Mouse (Mus musculus): ENCODE measurements around the gene Gm11549. TPM values are rescaled to one million over a fixed set of nuclear protein-coding genes. Genes with fewer than 3 reads are reported as not detected.

Gene Gm11549
- total RNA-seq, 1 experiment: not detected

DNA sequence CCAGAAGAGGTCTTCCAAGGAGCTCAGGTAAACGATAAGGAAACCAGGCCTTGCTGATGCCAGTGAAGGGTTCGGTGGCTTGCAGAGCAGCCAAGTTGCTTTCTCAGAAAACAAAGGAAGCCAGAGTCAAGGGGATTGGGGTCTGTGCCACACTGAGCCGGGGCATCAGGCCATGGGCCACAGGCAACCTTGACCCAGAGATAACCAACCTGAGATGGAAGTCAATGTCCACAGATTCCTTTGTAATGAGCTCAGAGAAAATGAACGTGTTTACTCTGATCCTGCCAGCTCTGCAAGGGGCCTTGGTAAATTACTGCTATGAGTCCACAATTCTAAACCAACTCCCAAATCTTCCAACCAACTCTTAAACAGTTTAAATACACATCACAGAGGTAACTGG lies 49.8 kb downstream of the Gm11549 start:
- H3K4me3 ChIP-seq (ENCODE audit: insufficient read depth in 1 of 2, low read depth in 1 of 2, low read length in 2 of 2, poor library complexity in 1 of 2, severe bottlenecking in 1 of 2): no peak overlapping the region
- H3K9ac ChIP-seq (ENCODE audit: insufficient read depth, low read depth, low read length, poor library complexity, severe bottlenecking): no peak overlapping the region
- no peaks in the 10 kb centered on the region for H3K36me3 ChIP-seq (ENCODE audit: control insufficient read depth, insufficient read depth, low read length, poor library complexity, severe bottlenecking)
- peaks cover 0 to 6% of the 10 kb centered on the region in 2 experiments; a peak in 2 of 4 replicates for H3K4me1 ChIP-seq (ENCODE audit: control insufficient read depth in 2 of 2, insufficient read depth in 2 of 2, low read length in 2 of 2, poor library complexity in 1 of 2)
- no peak for DNase-seq (ENCODE audit: low read depth, low spot score)
- TF ChIP-seq ZC3H11A (IDR thresholded peaks at IDR 0.05; ENCODE audit: borderline replicate concordance, low read depth, low read length): no peak
- no peak overlapping the region for H3K27ac ChIP-seq (ENCODE audit: insufficient read depth, low read depth, low read length, poor library complexity, severe bottlenecking)
- in situ Hi-C loops (cut with MboI; ENCODE audit: low sequenced_read_pairs in 2 of 2, unreplicated experiment in 2 of 2): no loop called here
- H3K9me3 ChIP-seq (ENCODE audit: control insufficient read depth, insufficient read depth, low read depth, low read length): no peaks in the 10 kb centered on the region

DNA sequence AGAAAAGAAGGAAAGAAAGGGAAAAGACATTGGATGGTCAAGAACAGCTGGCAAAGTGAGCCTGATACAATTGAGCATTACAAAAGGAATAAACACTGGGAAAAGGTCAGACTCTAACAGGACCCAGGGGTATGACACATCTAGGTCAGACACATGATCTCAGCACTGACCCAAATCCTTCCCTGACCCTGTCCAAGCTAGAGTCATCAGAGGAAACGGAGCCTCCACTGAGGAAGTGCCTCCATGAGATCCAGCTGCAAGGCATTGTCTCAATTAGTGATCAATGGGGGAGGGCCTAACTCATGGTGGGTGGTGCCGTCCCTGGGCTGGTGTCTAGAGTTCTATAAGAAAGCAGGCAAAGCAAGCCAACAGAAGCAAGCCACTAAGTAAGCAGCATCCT lies 52.7 kb downstream of the Gm11549 start:
- DNase-seq (ENCODE audit: low read depth, low spot score): no peak
- Histone ChIP-seq H3K4me1 (ENCODE audit: control insufficient read depth in 2 of 2, insufficient read depth in 2 of 2, low read length in 2 of 2, poor library complexity in 1 of 2) (peaks cover 2 to 4% of the 10 kb centered on the region in 2 experiments; a peak in 2 of 4 replicates), H3K4me3 (ENCODE audit: insufficient read depth in 1 of 2, low read depth in 1 of 2, low read length in 2 of 2, poor library complexity in 1 of 2, severe bottlenecking in 1 of 2) (no peak overlapping the region), H3K27ac (ENCODE audit: insufficient read depth, low read depth, low read length, poor library complexity, severe bottlenecking) (no peak overlapping the region), H3K36me3 (ENCODE audit: control insufficient read depth, insufficient read depth, low read length, poor library complexity, severe bottlenecking) (no peaks in the 10 kb centered on the region), H3K9ac (ENCODE audit: insufficient read depth, low read depth, low read length, poor library complexity, severe bottlenecking) (no peak overlapping the region), H3K9me3 (ENCODE audit: control insufficient read depth, insufficient read depth, low read depth, low read length) (no peaks in the 10 kb centered on the region)
- in situ Hi-C loops (cut with MboI; ENCODE audit: low sequenced_read_pairs in 2 of 2, unreplicated experiment in 2 of 2): no loop called here
- TF ChIP-seq CHD2 (IDR thresholded peaks at IDR 0.05; ENCODE audit: low read depth, low read length): no peak
- TF ChIP-seq HCFC1 (IDR thresholded peaks at IDR 0.05; ENCODE audit: borderline replicate concordance, insufficient read depth, low read length): no peak
- no peak for TF ChIP-seq ZC3H11A (IDR thresholded peaks at IDR 0.05; ENCODE audit: borderline replicate concordance, low read depth, low read length)
- TF ChIP-seq ZNF384 (IDR thresholded peaks at IDR 0.05; ENCODE audit: low read depth, low read length): no peak
- TF ChIP-seq MAFK (IDR thresholded peaks at IDR 0.05; ENCODE audit: insufficient read depth, low read depth, low read length): no peak

DNA sequence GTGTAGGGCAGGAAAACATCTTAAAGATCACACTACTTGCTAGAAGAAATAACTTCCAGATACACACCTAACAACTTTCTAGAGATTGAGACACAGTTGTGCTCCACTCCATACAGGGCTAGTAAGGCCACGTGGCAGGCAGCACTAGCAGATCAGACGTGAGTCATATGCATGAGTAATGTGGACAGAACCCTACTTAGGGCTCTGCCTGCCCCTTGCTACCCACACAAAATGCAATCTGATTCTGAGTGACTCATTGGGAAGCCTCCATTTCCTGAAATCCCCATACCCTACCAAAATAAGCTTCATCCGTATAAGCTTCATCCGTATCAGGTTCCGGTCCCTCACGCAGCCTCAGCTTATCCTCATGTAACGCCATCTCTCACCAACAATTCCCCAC lies 54.0 kb downstream of the Gm11549 start:
- Histone ChIP-seq H3K27ac (ENCODE audit: insufficient read depth, low read depth, low read length, poor library complexity, severe bottlenecking) (no peak overlapping the region), H3K4me3 (ENCODE audit: insufficient read depth in 1 of 2, low read depth in 1 of 2, low read length in 2 of 2, poor library complexity in 1 of 2, severe bottlenecking in 1 of 2) (no peak overlapping the region), H3K9me3 (ENCODE audit: control insufficient read depth, insufficient read depth, low read depth, low read length) (no peaks in the 10 kb centered on the region), H3K4me1 (ENCODE audit: control insufficient read depth in 2 of 2, insufficient read depth in 2 of 2, low read length in 2 of 2, poor library complexity in 1 of 2) (peaks cover 2 to 4% of the 10 kb centered on the region in 2 experiments; a peak in 2 of 4 replicates), H3K9ac (ENCODE audit: insufficient read depth, low read depth, low read length, poor library complexity, severe bottlenecking) (no peak overlapping the region), H3K36me3 (ENCODE audit: control insufficient read depth, insufficient read depth, low read length, poor library complexity, severe bottlenecking) (no peaks in the 10 kb centered on the region)
- no peak for DNase-seq (ENCODE audit: low read depth, low spot score)
- TF ChIP-seq CHD2 (IDR thresholded peaks at IDR 0.05; ENCODE audit: low read depth, low read length) (no peak), HCFC1 (IDR thresholded peaks at IDR 0.05; ENCODE audit: borderline replicate concordance, insufficient read depth, low read length) (no peak), MAFK (IDR thresholded peaks at IDR 0.05; ENCODE audit: insufficient read depth, low read depth, low read length) (no peak), ZNF384 (IDR thresholded peaks at IDR 0.05; ENCODE audit: low read depth, low read length) (no peak), ZC3H11A (IDR thresholded peaks at IDR 0.05; ENCODE audit: borderline replicate concordance, low read depth, low read length) (no peak)
- in situ Hi-C loops (cut with MboI; ENCODE audit: low sequenced_read_pairs in 2 of 2, unreplicated experiment in 2 of 2): no loop called here

DNA sequence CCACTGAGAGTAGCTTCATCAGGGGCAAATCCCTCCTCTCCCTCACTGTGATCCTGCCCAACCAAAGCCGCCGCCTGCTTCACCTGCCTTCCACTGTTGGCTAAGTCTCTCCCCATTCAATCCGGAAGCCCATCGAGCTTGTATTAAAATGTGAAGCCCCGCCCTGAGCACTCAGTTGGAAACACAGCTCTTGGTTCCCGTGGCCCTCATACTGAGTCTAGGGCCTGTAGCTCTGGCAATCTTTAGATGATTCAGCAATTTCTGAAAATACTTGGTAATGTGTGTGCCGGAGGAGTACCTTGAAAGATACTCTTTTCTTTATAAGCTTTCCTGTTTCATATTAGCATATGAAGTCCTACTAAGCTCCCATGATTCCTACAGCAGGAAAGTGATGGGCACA lies 56.1 kb downstream of the Gm11549 start:
- Histone ChIP-seq H3K9me3 (ENCODE audit: control insufficient read depth, insufficient read depth, low read depth, low read length) (no peaks in the 10 kb centered on the region), H3K9ac (ENCODE audit: insufficient read depth, low read depth, low read length, poor library complexity, severe bottlenecking) (no peak overlapping the region), H3K4me1 (ENCODE audit: control insufficient read depth in 2 of 2, insufficient read depth in 2 of 2, low read length in 2 of 2, poor library complexity in 1 of 2) (peaks cover 2 to 4% of the 10 kb centered on the region in 2 experiments; a peak in 3 of 4 replicates), H3K4me3 (ENCODE audit: insufficient read depth in 1 of 2, low read depth in 1 of 2, low read length in 2 of 2, poor library complexity in 1 of 2, severe bottlenecking in 1 of 2) (no peak overlapping the region), H3K36me3 (ENCODE audit: control insufficient read depth, insufficient read depth, low read length, poor library complexity, severe bottlenecking) (no peaks in the 10 kb centered on the region), H3K27ac (ENCODE audit: insufficient read depth, low read depth, low read length, poor library complexity, severe bottlenecking) (no peak overlapping the region)
- in situ Hi-C loops (cut with MboI; ENCODE audit: low sequenced_read_pairs in 2 of 2, unreplicated experiment in 2 of 2): no loop called here
- no peak for DNase-seq (ENCODE audit: low read depth, low spot score)
- TF ChIP-seq ZC3H11A (IDR thresholded peaks at IDR 0.05; ENCODE audit: borderline replicate concordance, low read depth, low read length) (no peak), ZNF384 (IDR thresholded peaks at IDR 0.05; ENCODE audit: low read depth, low read length) (no peak), MAFK (IDR thresholded peaks at IDR 0.05; ENCODE audit: insufficient read depth, low read depth, low read length) (peak; percentile 73)

Other genes starting within 250 kb of the Gm11549 start
- gene Anxa5, start 45.9 kb downstream of the Gm11549 start, total RNA-seq (2012; rRNA removed): 69.9 and 131 TPM in 2 replicates
- 0.95 and 1.3 TPM in 2 replicates for gene 1810062G17Rik, start 45.9 kb downstream of the Gm11549 start, total RNA-seq (2012; rRNA removed)
- 27.3 and 39.7 TPM in 2 replicates for gene Exosc9, start 30.8 kb upstream of the Gm11549 start, total RNA-seq (2012; rRNA removed)
- 101 and 127 TPM in 2 replicates for gene Ccna2, start 50.3 kb upstream of the Gm11549 start, total RNA-seq (2012; rRNA removed)
- gene Bbs7, start 91.7 kb upstream of the Gm11549 start, total RNA-seq (2012; rRNA removed): 2.0 and 2.2 TPM in 2 replicates
- 0.32 and 0.54 TPM in 2 replicates for gene Trpc3, start 168.4 kb upstream of the Gm11549 start, total RNA-seq (2012; rRNA removed)